Mouse (Mus musculus) kidney, postnatal 10 days (tissue): ENCODE data around the gene Atad5.

Source experiments
- DNase-seq: peaks from one replicate; pipeline ENCODE4 v3.0.0; 2021; ENCODE audit warnings: mixed read lengths

Atad5 gene

DNA sequence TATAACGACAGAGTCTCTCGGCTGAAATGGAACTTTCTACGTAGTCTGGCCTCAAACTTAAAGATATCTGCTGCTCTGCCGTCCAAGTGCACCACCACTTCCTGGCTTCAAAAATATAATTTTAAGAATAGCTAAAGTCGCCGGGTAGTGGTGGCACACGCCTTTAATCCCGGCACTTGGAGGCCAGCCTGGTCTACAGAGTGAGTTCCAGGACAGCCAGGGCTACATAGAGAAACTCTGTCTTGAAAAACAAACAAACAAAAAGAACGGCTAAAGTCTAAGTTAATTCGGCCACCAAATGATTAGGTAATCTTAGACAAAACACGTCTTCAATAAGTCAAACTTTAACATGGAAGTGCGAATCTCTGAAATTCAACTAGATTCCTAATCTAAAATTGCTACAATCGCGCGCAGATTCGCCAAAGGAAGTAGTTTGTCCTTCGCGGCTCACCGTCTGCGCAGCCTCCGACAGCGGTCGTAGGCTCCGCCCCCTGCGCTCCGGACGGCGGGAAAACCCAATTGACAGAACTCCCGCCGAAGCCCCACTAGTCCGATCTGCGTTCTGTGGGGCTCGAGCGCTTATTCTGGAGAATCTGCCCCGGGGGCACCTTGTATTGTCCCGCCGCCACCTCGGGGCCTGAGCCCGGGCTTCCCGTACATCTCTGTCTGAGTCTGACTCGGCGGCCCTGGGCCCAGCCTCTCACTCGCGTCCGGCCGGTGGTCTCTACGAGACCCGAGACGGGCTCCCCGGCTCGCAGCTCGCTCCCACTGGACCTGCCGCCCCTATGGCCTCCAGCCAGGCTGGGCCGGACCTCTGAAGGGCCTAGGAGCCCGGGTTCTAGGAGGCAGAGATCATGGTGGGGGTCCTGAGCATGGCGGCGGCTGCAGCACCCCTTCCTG, at the start of gene Atad5:
TSS of gene Atad5 (plus strand) at position 484 of the 900 bp plus-strand sequence.
- peak; percentile 96 for DNase-seq

DNA sequence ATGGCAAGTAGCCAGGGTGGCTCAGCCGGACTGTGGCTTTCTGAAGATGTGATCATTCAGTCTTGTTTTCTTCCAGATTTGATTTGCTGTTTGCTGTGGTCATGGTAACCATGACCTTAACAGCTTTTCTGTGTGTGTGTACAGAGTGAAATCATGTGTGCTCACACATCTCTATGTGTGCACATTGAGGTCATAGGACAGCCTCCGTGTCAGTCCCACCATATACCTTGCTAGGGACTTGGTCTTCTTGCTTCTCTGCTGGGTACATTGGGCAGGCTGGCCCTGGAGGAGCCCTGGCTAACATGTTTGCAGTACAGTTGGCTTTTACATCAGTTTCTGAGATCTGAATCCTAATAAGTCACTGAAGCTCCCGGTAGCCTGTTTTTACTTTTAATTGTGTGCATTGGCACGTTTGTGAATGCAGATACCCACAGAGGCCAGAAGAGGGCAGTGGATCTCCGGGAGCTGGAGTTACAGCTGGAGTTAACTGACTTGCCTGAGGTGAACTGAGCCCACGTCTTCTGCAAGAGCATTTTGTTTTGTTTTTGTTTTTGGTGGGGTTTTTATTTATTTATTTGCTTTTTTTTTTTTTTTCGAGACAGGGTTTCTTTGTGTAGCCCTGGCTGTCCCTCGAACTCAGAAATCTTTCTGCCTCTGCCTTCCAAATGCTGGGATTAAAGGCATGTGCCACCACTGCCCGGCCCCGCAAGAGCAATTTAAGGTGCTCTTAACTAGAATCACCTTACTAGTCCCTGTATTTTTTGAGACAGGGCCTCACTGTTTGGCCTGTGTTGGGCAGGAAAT, 46.4 kb upstream of the Atad5 start:
- DNase-seq = peak; percentile 67

DNA sequence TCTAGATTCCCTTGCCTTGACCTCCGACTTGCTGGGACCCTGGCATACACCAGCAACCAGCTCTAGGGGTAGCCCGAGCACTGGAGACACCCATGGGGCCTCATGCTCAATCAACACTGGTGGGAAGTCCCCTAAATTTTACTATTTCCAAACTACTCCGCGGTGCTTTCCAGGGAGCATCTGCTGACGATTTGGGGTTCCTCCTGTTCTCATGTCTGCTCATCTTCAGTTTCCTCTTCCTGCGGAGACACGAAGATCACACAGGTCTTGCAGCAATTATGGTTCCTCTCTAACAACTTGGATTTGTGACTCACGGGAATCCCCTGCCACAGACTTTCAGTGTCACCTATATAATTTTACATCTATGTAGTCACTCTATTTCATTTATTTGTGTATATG, 45.8 kb upstream of the Atad5 start:
- DNase-seq = no peak

DNA sequence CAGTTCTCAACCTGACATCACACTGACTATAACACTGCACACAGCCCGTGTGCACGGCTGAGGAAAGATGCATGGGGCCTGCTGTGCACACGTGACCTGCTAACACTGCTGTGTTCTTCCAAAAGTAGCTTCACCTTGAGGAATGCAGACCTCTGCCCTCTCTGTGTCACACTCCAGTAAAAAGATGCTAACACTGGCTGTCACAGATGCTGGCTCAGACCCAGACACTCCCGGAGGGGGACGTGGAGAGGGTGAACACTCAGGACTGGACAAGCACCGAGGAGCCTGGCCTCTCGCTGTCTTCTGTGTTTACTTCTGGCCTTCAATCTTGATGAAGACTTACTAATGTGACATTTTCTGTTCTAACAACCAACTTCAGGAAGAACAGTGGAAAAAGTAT, 42.3 kb upstream of the Atad5 start:
- DNase-seq = peak; percentile 27

DNA sequence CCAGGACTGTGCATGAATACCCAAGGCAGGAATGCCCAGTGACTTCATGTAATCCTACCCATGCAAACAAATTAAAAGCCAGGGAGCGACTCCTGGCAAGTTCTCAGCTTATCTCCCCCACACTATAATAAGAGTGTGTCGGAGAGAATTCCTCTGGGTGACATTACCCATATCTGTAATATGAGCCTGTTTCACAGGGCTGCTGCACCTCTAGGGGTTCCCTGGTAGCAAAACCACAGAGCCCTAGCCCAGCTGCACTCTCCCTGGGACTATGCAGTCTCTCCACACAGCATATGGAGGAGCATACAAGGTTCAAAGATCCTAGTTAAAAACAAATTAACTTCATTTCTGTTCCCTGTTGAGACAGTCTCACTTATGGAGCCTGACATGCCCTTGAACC, 39.1 kb upstream of the Atad5 start:
- no peak for DNase-seq

DNA sequence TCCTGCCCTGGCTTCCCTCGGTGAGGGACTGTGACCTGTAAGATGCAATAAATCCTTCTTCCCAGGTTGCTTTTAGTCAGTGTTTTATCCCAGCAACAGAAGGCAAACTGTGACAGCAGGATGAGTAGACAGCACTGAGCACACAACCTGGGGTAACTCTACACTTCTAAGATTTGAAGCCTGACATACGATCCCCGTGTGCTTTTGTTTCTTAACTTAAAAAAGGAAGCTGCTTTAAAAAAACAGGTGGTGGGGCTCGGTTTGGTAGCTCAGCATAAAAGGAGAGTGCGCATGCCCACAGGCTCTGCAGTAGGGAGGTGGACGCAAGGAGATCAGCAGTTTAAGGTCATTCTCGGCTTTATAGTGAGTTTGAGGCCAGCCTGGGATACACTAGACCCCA, 36.7 kb upstream of the Atad5 start:
- DNase-seq = no peak

DNA sequence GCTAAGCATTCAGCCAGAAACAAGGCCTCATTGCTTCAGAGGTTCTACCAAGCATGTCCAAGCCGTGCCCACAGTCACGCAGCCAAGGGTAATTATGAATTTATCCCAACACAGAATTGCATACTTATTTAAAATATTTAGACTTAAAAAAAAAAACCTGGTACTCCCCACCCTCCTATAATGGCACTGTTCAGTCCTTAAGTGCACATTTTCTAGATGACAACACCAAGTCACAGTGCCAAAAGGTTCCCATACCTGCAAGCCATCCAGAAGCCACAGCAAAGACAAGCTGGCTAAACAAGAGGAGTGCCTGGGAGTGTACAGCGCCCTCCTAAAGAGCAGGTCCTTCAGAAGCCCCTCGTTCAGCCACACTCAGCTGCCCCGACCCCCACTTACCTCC, 36.0 kb upstream of the Atad5 start:
- DNase-seq = no peak

DNA sequence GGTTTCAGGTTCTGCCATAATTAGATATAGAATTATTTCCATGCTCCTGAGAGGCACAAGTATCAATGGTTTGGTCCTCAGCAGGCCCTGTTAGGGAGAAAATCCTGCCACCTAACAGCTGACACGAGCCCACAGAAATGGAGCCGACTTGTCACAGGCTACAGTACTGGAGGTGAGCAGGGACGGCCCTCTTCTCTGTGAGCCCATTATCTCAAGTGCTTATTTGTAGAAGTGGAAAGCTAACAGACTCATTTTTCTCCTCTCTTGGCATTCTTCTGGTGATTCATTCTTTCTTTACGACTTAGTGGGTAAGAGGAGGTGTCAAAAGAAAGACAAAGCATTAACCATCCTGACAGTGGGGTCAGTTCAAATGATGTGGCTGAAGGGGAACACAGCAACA, 34.5 kb upstream of the Atad5 start:
- no peak for DNase-seq

DNA sequence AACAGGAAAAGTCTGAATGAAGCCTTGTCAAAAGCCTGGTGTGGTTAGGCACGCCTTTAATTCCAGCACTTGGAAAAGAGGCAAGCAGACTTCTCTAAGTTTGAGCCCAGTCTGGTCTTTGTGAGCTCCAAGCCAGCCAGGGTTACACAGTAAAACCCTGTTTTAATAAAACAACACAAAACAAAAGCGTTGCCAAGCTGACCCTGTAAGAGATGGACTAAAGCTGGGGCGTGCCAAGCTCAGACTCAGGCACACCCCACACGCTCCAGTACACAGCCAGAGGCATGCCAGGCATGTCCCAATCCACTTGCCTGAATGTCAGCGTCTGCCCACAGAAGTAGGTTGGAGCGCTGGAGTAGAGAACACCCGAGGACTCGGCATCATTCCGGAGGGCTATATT, 33.1 kb upstream of the Atad5 start:
- peak; percentile 47 for DNase-seq

DNA sequence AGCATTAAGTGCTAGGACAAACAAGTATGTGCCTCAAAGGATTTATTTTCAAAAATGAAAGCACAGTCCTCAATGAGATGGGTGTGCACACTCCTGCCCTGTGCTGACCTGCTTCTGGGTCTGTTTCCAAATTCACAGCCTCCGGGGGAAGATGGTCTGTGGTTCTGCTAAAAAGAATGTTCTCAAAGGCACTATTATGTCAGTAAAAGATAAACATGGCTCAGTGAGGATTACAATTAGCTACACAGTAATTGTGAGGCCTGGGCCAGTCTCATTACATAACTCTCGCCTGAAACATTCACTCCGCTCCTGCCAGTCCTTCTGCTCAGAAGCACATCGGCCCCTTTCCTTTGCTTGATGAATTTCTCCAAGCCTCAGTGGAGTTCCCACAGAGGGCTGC, 27.0 kb upstream of the Atad5 start:
- DNase-seq = peak; percentile 35

DNA sequence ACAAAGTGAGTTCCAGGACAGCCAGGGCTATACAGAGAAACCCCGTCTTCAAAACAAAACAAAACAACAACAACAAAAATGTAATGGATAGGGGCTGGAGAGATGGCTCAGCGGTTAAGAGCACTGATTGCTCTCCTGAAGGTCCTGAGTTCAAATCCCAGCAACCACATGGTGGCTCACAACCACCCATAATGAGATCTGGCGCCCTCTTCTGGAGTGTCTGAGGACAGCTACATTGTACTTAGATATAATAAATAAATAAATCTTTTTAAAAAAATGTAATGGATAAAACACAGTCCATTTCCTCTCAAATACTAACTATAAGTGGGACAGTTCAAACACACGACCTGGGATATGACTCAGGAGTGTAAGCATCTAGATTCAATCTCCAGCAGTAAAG, 22.8 kb upstream of the Atad5 start:
- DNase-seq = peak; percentile 25

DNA sequence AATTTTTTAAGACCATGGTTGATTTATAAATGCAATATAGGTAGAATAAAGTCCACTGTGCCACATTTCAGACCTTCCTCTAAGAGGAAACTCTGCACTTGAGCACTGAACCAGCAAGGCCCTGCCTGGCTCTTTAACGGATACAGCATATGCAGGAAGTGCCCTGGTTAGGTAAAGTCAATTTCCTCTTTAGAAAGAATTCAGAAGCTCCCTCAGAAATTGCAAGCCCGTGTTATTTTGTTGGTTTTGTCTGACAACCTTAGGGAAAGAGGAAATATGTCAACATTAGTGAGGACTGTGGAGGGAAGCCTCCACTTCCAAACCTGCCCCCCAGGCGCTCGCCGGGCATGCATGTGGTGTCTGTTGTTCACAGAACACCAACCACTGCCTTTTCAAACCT, 21.6 kb upstream of the Atad5 start:
- no peak for DNase-seq

DNA sequence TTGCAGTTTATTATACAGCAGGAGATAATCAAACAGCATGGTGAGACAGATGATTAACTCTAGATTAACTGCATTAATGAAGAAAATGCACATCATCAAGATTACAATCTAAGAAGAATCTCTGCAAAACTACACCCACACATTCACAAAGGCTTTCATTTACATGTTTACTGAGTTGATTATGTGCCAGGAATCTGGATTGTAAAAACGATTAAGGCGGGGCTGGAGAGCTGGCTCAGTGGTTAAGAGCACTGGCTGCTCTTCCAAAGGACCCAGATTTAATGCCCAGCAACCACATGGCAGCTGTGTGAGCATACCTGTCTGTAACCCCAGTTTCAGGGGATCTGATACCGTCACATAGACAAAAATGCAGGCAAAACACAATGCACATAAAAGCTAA, 19.4 kb upstream of the Atad5 start:
- DNase-seq = no peak

DNA sequence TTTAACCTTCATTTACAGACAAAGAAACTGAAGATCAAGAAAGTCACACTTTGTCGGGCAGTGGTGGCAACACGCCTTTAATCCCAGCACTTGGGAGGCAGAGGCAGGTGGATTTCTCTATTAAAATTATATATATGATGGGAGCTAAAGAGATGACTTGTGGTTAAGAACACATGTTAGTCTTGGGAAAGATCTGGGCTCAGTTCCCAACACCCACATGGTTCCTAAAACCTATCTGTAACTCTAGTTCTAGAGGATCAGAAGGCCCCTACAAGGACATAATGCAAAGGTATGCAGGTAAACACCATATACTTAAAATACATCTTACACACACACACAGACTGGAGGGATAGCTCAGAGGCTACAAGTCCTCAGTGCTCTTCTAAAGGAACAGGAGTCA, 18.2 kb upstream of the Atad5 start:
- no peak for DNase-seq

DNA sequence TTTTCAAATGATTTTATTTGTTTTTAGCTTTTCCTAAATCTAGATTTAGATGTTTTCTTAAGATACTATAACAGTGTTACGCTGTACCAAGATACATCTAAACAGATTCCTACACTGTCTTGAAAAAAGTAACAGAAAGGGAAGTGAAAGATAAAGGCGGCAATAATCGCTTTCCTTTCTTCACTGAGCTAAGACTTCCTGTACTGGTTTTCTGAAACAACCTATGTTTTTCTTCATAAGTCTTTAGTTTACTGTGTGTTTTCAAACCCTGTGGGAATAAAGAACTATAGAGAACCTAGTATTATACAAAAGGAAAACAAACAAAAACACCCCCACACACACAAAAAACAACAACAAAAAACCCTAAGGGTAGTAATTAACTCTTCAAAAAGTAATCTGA, 16.8 kb upstream of the Atad5 start:
- no peak for DNase-seq

DNA sequence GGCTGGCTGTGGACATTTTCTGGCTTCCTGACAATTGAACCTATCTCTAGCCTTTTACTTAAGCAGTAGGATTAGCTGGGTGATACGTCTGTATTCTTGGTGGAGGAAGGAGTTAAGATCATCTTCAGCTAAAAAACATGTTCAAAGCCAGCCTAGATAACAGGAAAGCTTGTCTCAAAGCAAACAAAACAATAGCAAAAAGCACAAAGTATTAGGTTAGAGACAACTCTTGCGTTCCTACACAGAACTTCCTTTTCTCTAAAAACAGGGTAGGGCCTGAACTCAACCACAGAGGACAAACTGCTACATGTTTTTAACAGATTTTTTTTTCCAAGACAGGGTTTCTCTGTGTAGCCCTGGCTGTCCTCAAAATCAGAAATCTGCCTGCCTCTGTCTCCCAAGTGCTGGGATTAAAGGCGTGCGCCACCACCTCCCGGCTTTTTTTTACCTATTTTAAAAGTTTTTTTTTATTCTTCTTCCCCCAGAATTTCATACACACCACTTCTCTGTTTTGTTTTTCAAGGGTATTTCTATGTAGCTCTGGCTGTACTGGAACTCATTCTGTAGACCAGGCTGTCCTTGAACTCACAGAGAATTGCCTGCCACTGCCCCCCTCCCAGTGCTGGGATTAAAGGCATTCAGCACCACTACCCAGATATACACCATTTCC, 13.5 kb upstream of the Atad5 start:
- no peak for DNase-seq

DNA sequence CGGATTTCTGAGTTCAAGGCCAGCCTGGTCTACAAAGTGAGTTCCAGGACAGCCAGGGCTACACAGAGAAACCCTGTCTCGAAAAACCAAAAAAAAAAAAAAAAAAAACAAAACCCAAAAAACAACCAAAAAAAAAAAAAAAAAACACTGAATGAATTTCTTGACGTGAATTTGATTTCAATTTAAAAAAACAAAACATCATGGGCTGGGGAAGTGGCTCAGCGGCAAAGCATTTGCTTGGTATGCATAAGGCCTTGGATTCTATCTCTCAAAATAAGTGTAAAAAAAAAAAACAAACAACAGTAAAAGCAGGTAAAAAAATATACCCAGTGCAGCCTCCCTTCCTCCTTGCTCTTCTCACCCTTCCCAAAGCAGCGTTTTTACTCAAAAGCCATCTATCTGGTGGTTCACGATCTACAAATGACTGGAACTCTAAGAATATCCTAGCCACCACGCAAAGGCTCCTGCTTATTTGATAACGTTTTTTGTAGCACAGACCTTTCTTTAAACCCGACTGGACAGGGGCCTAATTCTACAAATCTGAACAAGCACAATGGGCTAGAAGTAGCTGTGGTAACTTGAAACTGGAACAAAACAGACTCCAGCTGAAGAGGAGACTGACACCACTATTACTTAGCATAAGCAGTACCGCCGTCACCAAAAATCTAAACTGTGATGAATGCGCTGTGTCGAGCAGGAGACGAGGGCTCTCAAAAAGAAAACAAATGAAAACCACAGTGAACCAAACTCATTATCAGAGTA, 11.2 kb upstream of the Atad5 start:
- no peak for DNase-seq

DNA sequence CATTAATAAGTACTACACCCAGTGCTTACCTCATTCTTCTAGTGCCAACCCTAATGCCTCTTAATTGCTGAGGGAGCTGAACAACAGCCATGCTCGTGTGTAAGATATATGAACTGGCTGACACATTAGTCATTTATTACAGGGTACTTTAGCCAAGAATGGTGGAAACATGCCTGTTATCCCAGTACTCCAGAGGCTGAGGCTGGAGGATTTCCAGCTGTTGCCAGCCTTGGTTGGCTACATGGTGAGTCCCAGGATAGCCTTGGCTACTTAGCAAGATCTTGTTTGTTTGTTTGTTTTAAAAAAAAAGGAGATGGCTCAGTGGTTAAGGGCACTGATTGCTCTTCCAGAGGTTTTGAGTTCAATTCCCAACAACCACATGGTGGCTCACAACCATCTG, 10.4 kb upstream of the Atad5 start:
- DNase-seq = no peak

DNA sequence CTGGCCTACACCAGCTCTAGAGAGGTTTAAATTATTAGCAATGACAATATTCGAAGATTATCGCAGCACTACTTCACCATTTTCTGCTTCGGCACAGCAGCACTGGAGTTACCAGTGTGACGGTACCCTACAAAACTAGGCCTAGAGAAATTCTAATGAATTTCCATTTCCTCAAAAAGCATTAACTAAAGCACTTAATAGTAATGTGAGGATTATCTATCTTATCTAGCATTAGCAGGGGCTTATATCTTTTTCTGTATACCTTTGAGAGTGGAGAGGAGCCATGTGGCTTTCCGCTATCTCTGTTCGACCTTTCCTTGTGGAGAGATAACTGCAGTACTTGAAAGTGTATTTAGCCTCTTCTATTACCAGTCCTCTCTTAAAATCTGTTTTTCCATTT, 9.4 kb upstream of the Atad5 start:
- DNase-seq = no peak

DNA sequence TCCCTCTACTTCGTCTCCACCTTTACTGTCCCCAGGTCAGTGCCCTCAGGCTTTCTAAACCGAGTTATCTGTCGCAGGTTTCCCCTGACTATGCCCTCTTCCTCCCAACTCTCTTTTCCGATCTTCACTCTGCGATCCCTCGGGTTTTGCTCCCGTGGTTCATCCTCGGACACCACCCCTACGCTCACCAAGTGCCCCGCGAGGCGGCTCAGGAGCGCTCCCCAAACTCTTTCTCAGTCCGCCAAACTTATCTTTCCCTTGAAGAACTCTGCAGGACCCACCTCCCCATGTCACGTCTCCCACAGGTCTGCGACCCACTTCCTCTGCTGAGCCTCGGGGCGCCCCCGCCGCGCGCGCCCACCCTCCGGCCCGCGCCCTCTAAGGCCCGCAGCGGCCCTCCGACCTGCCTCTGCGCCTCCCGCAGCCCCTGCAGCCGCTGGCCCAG, 8.8 kb upstream of the Atad5 start:
- peak; percentile 58 for DNase-seq

DNA sequence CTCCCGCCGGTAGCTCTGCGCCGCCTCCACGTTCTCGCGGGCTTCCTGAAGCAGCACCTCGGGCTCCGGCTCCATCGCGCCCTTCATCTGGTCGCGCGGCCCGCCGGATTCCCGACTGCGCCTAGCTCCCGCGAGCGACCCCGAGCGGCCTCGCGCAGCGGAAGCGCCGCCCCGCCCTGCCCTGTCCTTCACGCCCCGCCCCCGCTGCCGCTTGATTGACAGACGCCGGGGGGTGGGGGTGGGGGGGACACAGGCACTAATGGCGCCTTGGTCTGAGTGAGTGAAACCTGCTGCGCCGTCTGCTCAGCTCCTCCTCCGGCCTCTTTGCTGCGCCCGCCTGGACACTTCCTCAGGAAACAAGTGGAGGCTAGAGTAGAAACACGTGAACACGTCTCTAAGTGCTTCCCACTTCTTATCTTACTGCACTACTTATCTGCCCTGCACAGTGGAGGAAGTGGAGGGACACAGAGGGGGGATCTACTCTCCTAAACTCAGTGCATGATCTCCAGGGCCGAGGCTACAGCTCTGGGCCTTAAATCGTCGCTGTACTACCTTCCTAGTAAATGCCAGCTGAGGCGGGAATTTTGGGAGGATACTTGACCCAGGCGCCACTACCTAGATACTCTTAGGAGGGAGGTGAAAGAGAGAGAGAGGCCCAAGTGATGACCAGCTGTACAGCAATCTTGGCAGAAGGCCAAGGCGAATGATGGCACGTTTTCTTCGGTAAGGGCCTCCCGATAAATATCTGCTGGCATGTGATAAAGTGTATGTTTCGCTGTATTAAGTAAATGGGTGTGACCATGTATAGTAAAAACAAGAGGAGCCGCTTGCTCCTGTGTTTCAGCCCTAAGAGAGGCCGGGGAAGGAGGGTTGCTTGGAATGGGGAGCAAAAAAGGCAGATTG, 8.1 kb upstream of the Atad5 start, which contains the start of gene Crlf3:
TSS of gene Crlf3 (minus strand) at position 166 of the 903 bp plus-strand sequence.
- DNase-seq = peak; percentile 98
